Mouse (Mus musculus) megakaryocyte, embryonic 14.5 days (primary cell): ENCODE data around the gene Fdxr. TPM values are rescaled to one million over a fixed set of nuclear protein-coding genes. Genes with fewer than 3 reads are reported as not detected.

ENCODE experiments used
- H3K27me3 ChIP-seq: replicated peaks from 2 replicates; pipeline ENCODE3; 2012; ENCODE audit warnings: inconsistent platforms
- H3K36me3 ChIP-seq: replicated peaks from 2 replicates; pipeline ENCODE3; 2012; ENCODE audit warnings: low read length, inconsistent platforms, mixed read lengths
- H3K4me1 ChIP-seq: 2 replicates; pipeline ENCODE4 v1.6.1; 2012; ENCODE audit warnings: inconsistent platforms
- H3K4me3 ChIP-seq: replicated peaks from 2 replicates; pipeline ENCODE3; 2012; ENCODE audit warnings: moderate library complexity, mild to moderate bottlenecking, inconsistent platforms
- H3K9me3 ChIP-seq: 2 replicates; pipeline ENCODE4 v1.6.1; 2012; ENCODE audit warnings: inconsistent platforms
- FLI1 ChIP-seq: IDR thresholded peaks from 2 replicates; pipeline ENCODE4 v1.6.1; 2012; ENCODE audit warnings: low read length, inconsistent platforms, mixed read lengths
- GATA1 ChIP-seq: IDR thresholded peaks from 3 replicates; pipeline ENCODE4 v1.6.1; 2012; ENCODE audit warnings: mixed read lengths, low read length, inconsistent platforms, borderline replicate concordance
- polyA plus RNA-seq: library from polyadenylated mRNA; stranded (reverse); fragments of >175 nt; gene quantifications from 2 replicates; pipeline ENCODE4 v1.2.3, GENCODE M21; 2012; ENCODE audit warnings: low replicate concordance; ENCODE audit not compliant: insufficient read depth

Fdxr gene
- 21.8 and 28.5 TPM in 2 replicates for polyA plus RNA-seq

GRCm38 (mm10) chr11:115276780-115277603, at the start of gene Fdxr:
TSS of gene Fdxr (minus strand) at chr11:115277050.
- H3K9me3 ChIP-seq, result no peaks in the 10 kb centered on the region
- peak within 1 kb of the TSS; percentile 95 for H3K4me3 ChIP-seq
- peaks cover 24% of the 10 kb centered on the region for H3K36me3 ChIP-seq
- TF ChIP-seq FLI1, result 0 out of 2 replicates have a peak, but pooled peaks have one; percentile 14
- TF ChIP-seq GATA1, result peak; percentile 19; the same call in 1 of the 3 replicates
- no peaks in the 10 kb centered on the region for H3K27me3 ChIP-seq
- peaks cover 68% of the 10 kb centered on the region for H3K4me1 ChIP-seq

- peaks cover 5% of the 10 kb centered on the region; the same call in 1 of the 2 replicates for H3K9me3 ChIP-seq
- no peak for TF ChIP-seq GATA1
- no peak for TF ChIP-seq FLI1
- peaks cover 33% of the 10 kb centered on the region; the same call in 1 of the 2 replicates for H3K4me1 ChIP-seq
- no peaks in the 10 kb centered on the region for H3K36me3 ChIP-seq
- H3K27me3 ChIP-seq, result peaks cover 96% of the 10 kb centered on the region
- peak overlapping the region; percentile 44 for H3K4me3 ChIP-seq
Observed at GRCm38 (mm10) chr11:115323354-115323753, 46.5 kb upstream of the Fdxr start.

- TF ChIP-seq GATA1 (no peak), FLI1 (no peak)
- Histone ChIP-seq H3K36me3 (no peaks in the 10 kb centered on the region), H3K27me3 (peaks cover 96% of the 10 kb centered on the region), H3K9me3 (peaks cover 6% of the 10 kb centered on the region; the same call in 1 of the 2 replicates), H3K4me1 (peaks cover 38% of the 10 kb centered on the region; the same call in 1 of the 2 replicates), H3K4me3 (no peak within 1 kb of the TSS)
Observed at GRCm38 (mm10) chr11:115321906-115322693, 45.2 kb upstream of the Fdxr start, which contains the start of gene Ush1g. TSS of gene Ush1g (minus strand) at chr11:115322041.

- Histone ChIP-seq H3K4me3 (no peak overlapping the region), H3K36me3 (no peaks in the 10 kb centered on the region), H3K4me1 (peaks cover 38% of the 10 kb centered on the region), H3K9me3 (peaks cover 6% of the 10 kb centered on the region; the same call in 1 of the 2 replicates), H3K27me3 (peaks cover 100% of the 10 kb centered on the region)
- no peak for TF ChIP-seq GATA1
- no peak for TF ChIP-seq FLI1
Observed at GRCm38 (mm10) chr11:115319704-115320383, 43.0 kb upstream of the Fdxr start.

GRCm38 (mm10) chr11:115318245-115319027, 41.6 kb upstream of the Fdxr start:
- Histone ChIP-seq H3K9me3 (peaks cover 6% of the 10 kb centered on the region; the same call in 1 of the 2 replicates), H3K4me3 (no peak overlapping the region), H3K36me3 (no peaks in the 10 kb centered on the region), H3K27me3 (peaks cover 97% of the 10 kb centered on the region), H3K4me1 (peaks cover 36% of the 10 kb centered on the region)
- no peak for TF ChIP-seq FLI1
- TF ChIP-seq GATA1, result no peak

- Histone ChIP-seq H3K4me1 (peaks cover 33% of the 10 kb centered on the region), H3K27me3 (peaks cover 97% of the 10 kb centered on the region), H3K36me3 (no peaks in the 10 kb centered on the region), H3K4me3 (peak overlapping the region; percentile 35), H3K9me3 (peaks cover 6% of the 10 kb centered on the region; the same call in 1 of the 2 replicates)
- TF ChIP-seq GATA1 (no peak), FLI1 (no peak)
Observed at GRCm38 (mm10) chr11:115317204-115317603, 40.4 kb upstream of the Fdxr start.

- Histone ChIP-seq H3K36me3 (no peaks in the 10 kb centered on the region), H3K4me3 (no peak overlapping the region), H3K9me3 (peaks cover 6% of the 10 kb centered on the region; the same call in 1 of the 2 replicates), H3K4me1 (peaks cover 19% of the 10 kb centered on the region), H3K27me3 (peaks cover 95% of the 10 kb centered on the region)
- no peak for TF ChIP-seq FLI1
- no peak for TF ChIP-seq GATA1
Observed at GRCm38 (mm10) chr11:115314249-115314648, 37.4 kb upstream of the Fdxr start.

GRCm38 (mm10) chr11:115308781-115309180, 31.9 kb upstream of the Fdxr start:
- H3K36me3 ChIP-seq, result no peaks in the 10 kb centered on the region
- no peak for TF ChIP-seq FLI1
- no peak for TF ChIP-seq GATA1
- no peaks in the 10 kb centered on the region for H3K9me3 ChIP-seq
- peaks cover 90% of the 10 kb centered on the region for H3K27me3 ChIP-seq
- peaks cover 11% of the 10 kb centered on the region for H3K4me1 ChIP-seq
- H3K4me3 ChIP-seq, result no peak overlapping the region
